Mouse (Mus musculus) thymus, adult 2 months (tissue): Measurements from ENCODE around the gene Ccdc30.

Source experiments
- CTCF ChIP-seq: fragments of 200-500 bp; IDR thresholded peaks from 2 replicates; pipeline ENCODE4 v1.5.1; 2012; ENCODE audit warnings: mild to moderate bottlenecking, control low read depth, low read length, moderate library complexity, borderline replicate concordance; ENCODE audit not compliant: control insufficient read depth, poor library complexity, insufficient read depth; ENCODE audit errors: extremely low read depth
- POLR2A ChIP-seq: fragments of 200-500 bp; IDR thresholded peaks from 2 replicates; pipeline ENCODE4 v1.6.1; 2012; ENCODE audit warnings: mild to moderate bottlenecking, low read length, control low read depth, moderate library complexity; ENCODE audit not compliant: control insufficient read depth, poor library complexity, insufficient read depth; ENCODE audit errors: extremely low read depth

GRCm38 (mm10) chr4:119338422-119338821 lies 76.9 kb downstream of the Ccdc30 start:
- no peak for TF ChIP-seq POLR2A
- no peak for TF ChIP-seq CTCF
